19 mouse cellular contexts compared by ENCODE assay signal in the genomic region with DNA sequence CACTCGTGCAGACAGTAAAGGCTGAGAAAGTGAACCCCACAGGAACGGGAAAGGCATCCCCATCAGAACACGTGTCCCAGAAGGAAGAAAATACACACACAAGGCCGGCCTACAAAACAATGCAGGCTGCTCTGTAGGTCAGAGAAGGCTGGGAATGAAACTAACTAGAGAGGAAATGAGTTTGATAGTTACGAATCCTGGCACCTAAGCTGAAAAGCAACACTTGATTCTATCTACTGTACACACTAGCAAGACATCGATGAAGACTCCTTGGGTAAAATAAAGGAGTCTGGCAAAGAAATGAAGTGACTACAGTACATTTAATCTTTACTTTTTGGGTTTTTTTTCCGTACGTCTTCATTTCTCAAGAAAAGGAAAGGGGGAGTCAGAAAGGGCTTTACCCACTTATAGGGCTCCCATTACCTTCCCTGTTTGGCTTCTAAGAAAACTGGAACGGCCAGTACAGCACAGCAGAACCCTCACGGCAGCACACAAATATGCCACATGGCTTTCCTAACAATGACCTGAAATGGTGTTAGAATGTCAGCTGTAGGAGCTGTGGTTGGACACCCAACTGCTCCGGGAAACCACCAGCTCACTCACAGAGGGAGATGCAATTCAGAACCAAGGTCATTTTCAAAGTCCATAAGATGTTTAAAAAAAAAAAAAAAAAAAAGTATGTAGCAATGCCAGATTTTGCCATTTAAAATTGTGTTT. TPM values are rescaled to one million over a fixed set of nuclear protein-coding genes. Genes with fewer than 3 reads are reported as not detected.
DNase-seq lines count a peak whose midpoint lies in the region; ATAC-seq and TF ChIP-seq lines count a peak whose summit lies in the region.
"Had no signal": no experiment of that assay in that cellular context is flagged by ENCODE, and none has a peak within 500 bp of the region (broad histone marks: within the 10 kb centered on the region; RNA-seq: fewer than 3 reads in every experiment).

No protein-coding gene starts in this region.

- no peak for TF ChIP-seq CTCF in gastrocnemius, adult 2 months (IDR thresholded peaks at IDR 0.05)

- H3K9ac ChIP-seq in embryonic facial prominence, embryonic 12.5 days: no peak overlapping the region
- H3K9ac ChIP-seq in limb, embryonic 11.5 days (ENCODE audit: low read length): no peak overlapping the region
- H3K9ac ChIP-seq: heart, embryonic 12.5 days; liver, embryonic 14.5 days had no signal

- intact Hi-C loops in gastrocnemius, adult 2 months (cut with DNase I): no loop called here
- intact Hi-C loops in gastrocnemius, postnatal 14 days (cut with DNase I; ENCODE audit: low total_unique reads): no loop called here

- H3K27ac ChIP-seq in gastrocnemius, adult 2 months: peak overlapping the region; percentile 46
- H3K27ac ChIP-seq in embryonic facial prominence, embryonic 12.5 days: peak overlapping the region; percentile 72
- H3K27ac ChIP-seq in limb, embryonic 11.5 days (replicated peaks; ENCODE audit: low read depth, low read length): peak overlapping the region; percentile 56
- H3K27ac ChIP-seq in hindbrain, embryonic 10.5 days: no peak overlapping the region
- H3K27ac ChIP-seq: hindbrain, postnatal 0 days; liver, embryonic 14.5 days had no signal

- no peaks in the 10 kb centered on the region for H3K27me3 ChIP-seq in embryonic facial prominence, embryonic 12.5 days
- H3K27me3 ChIP-seq in limb, embryonic 11.5 days (ENCODE audit: control insufficient read depth, insufficient read depth, low read length): no peaks in the 10 kb centered on the region
- no peaks in the 10 kb centered on the region for H3K27me3 ChIP-seq in hindbrain, embryonic 10.5 days (ENCODE audit: insufficient read depth, poor library complexity, severe bottlenecking)
- H3K27me3 ChIP-seq: heart, embryonic 12.5 days had no signal

- H3K4me2 ChIP-seq in embryonic facial prominence, embryonic 12.5 days (replicated peaks): no peak overlapping the region
- H3K4me2 ChIP-seq in limb, embryonic 11.5 days (ENCODE audit: low read depth, severe bottlenecking): no peak overlapping the region
- H3K4me2 ChIP-seq: heart, embryonic 12.5 days had no signal

- peaks cover 10% of the 10 kb centered on the region for H3K4me1 ChIP-seq in embryonic facial prominence, embryonic 12.5 days
- H3K4me1 ChIP-seq in limb, embryonic 11.5 days (ENCODE audit: control insufficient read depth, insufficient read depth, low read length): no peaks in the 10 kb centered on the region; the same call in 1 of the 2 replicates
- H3K4me1 ChIP-seq in hindbrain, embryonic 10.5 days (replicated peaks): no peaks in the 10 kb centered on the region
- H3K4me1 ChIP-seq: heart, embryonic 12.5 days had no signal

- DNase-seq in gastrocnemius, adult 2 months: no peak
- DNase-seq in gastrocnemius, postnatal 14 days: no peak
- DNase-seq in limb, embryonic 11.5 days (ENCODE audit: low spot score): peak; percentile 25
- DNase-seq in layer of hippocampus, adult 11-12 months (ENCODE audit: low spot score): no peak
- no peak for DNase-seq in hindbrain, embryonic 10.5 days (ENCODE audit: low spot score)
- DNase-seq: B cell, adult 2 months; cerebellum, adult 8-10 months; heart, postnatal 36 days; kidney, adult 18-20 months; kidney, postnatal 14 days; midbrain, embryonic 14.5 days; spleen, adult 18-20 months; thymus, postnatal 14 days had no signal

- H3K9me3 ChIP-seq in embryonic facial prominence, embryonic 12.5 days: no peaks in the 10 kb centered on the region
- no peaks in the 10 kb centered on the region for H3K9me3 ChIP-seq in limb, embryonic 11.5 days (ENCODE audit: control insufficient read depth, low read length)
- no peaks in the 10 kb centered on the region for H3K9me3 ChIP-seq in hindbrain, embryonic 10.5 days
- H3K9me3 ChIP-seq: heart, embryonic 12.5 days had no signal

- no peak overlapping the region for H3K4me3 ChIP-seq in gastrocnemius, adult 2 months
- H3K4me3 ChIP-seq in embryonic facial prominence, embryonic 12.5 days: no peak overlapping the region
- H3K4me3 ChIP-seq in limb, embryonic 11.5 days (ENCODE audit: low read depth, low read length): no peak overlapping the region
- H3K4me3 ChIP-seq in hindbrain, embryonic 10.5 days: no peak overlapping the region
- H3K4me3 ChIP-seq: heart, embryonic 12.5 days had no signal

- no peak for ATAC-seq in embryonic facial prominence, embryonic 12.5 days (ENCODE audit: insufficient number of reproducible peaks, insufficient read depth, low FRiP score, low TSS enrichment)
- peak; percentile 60; the same call in 1 of the 2 replicates for ATAC-seq in limb, embryonic 11.5 days (ENCODE audit: insufficient number of reproducible peaks, low FRiP score, low TSS enrichment, low read depth)
- no peak for ATAC-seq in erythroblast, adult 5-6 weeks (replicated peaks; ENCODE audit: low FRiP score, poor library complexity, severe bottlenecking)
- ATAC-seq: hindbrain, postnatal 0 days; lung, postnatal 0 days had no signal

- peaks cover 15% of the 10 kb centered on the region; the same call in 1 of the 2 replicates for H3K36me3 ChIP-seq in embryonic facial prominence, embryonic 12.5 days
- no peaks in the 10 kb centered on the region for H3K36me3 ChIP-seq in limb, embryonic 11.5 days (ENCODE audit: control insufficient read depth, insufficient read depth, low read length)
- peaks cover 46% of the 10 kb centered on the region for H3K36me3 ChIP-seq in hindbrain, embryonic 10.5 days

- 49% methylated on average over 11 of the region's 11 CpGs for WGBS in embryonic facial prominence, embryonic 12.5 days
- 72% methylated on average over 11 of the region's 11 CpGs for WGBS in limb, embryonic 11.5 days
- WGBS in hindbrain, embryonic 10.5 days: 86% methylated on average over 11 of the region's 11 CpGs

RNA-seq across cellular contexts. Expression of gene Slc30a7, which starts 45.7 kb away (rescaled TPM):
- 1 to 10 TPM; 4.8 to 5.5 TPM for total RNA-seq in gastrocnemius, adult 2 months (2021)
- 10 to 100 TPM; 11.0 to 11.2 TPM for total RNA-seq in gastrocnemius, postnatal 14 days (2021)
- 29.0 and 32.4 TPM in 2 replicates for polyA plus RNA-seq in embryonic facial prominence, embryonic 12.5 days (2016; fragmentation: Nextera tagmentation; extraction: Ambion mirVana)
- polyA plus RNA-seq in limb, embryonic 11.5 days (2014; fragmentation: Nextera tagmentation; extraction: Ambion mirVana): 31.6 and 35.5 TPM in 2 replicates
- 1.7 and 11.9 TPM in 2 replicates for total RNA-seq in erythroblast, adult 5-6 weeks (2015; ENCODE audit: low replicate concordance)
- 3.6 and 20.4 TPM in 2 replicates for total RNA-seq in erythroblast, adult 5-6 weeks (2017; ENCODE audit: low replicate concordance)
- 21.0 and 26.4 TPM in 2 replicates for polyA plus RNA-seq in hindbrain, embryonic 10.5 days (2016; fragmentation: Nextera tagmentation; extraction: Ambion mirVana)

RNA-seq across cellular contexts. Expression of gene Extl2, which starts 45.8 kb away (rescaled TPM):
- total RNA-seq in gastrocnemius, adult 2 months (2021): 10 to 100 TPM in 1 of 2 experiments, 1 to 10 TPM in 1; 8.7 to 11.6 TPM
- 10 to 100 TPM; 11.8 to 13.8 TPM for total RNA-seq in gastrocnemius, postnatal 14 days (2021)
- polyA plus RNA-seq in embryonic facial prominence, embryonic 12.5 days (2016; fragmentation: Nextera tagmentation; extraction: Ambion mirVana): 20.3 and 21.3 TPM in 2 replicates
- 18.1 and 18.3 TPM in 2 replicates for polyA plus RNA-seq in limb, embryonic 11.5 days (2014; fragmentation: Nextera tagmentation; extraction: Ambion mirVana)
- 2.3 and 4.6 TPM in 2 replicates for total RNA-seq in erythroblast, adult 5-6 weeks (2015; ENCODE audit: low replicate concordance)
- total RNA-seq in erythroblast, adult 5-6 weeks (2017; ENCODE audit: low replicate concordance): 0.98 and 1.4 TPM in 2 replicates
- 20.7 and 23.6 TPM in 2 replicates for polyA plus RNA-seq in hindbrain, embryonic 10.5 days (2016; fragmentation: Nextera tagmentation; extraction: Ambion mirVana)
